Mouse (Mus musculus) thymus, postnatal 4 days (tissue): ENCODE measurements around the gene Nsd2.
"Not testable (repeated sequence)": the region's sequence is repeated elsewhere in the genome, so short reads cannot be mapped to it uniquely, and the experiment has no call there.

Source experiments
- DNase-seq: peaks from one replicate; pipeline ENCODE4 v3.0.0; 2021

Nsd2 gene

DNA sequence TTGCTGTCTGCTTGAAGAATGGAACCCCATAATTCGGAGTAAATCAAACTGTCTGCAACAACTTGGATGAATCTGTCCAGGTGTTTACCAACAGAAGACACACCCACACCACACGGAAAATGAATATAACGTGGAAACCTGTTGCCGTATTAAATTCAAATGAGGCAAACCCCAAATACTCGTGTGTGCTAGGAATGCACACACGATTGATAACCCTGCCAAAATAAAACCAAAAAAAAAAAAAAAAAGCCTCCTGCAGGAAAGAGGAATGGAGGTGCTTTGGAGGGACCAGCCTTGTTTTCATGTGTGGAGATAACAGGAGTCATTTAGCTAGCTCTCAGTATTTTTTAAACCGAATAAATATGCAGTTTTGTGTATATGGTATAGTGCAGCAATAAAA lies 114.4 kb downstream of the Nsd2 start:
- no peak for DNase-seq

DNA sequence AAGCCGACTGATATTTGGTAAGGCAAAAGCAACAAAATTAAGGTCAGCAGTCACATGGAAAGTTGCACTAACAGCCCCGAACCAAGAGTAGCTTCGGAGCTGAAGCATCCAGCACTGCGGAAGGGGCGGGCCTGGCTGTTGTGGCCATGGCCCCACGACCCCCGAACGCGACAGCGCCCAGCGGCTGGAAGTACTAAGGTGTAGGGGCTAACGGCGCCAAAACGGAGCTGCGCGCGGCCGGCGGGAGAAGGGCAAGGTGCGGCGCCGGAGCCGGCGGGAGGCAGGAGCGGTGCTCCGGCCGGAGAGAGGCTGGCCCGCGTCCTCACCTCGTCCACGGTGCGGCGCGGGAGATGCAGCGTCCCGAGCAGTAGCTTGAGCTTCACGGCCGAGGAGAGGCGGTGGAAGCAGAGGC lies 115.2 kb downstream of the Nsd2 start:
- peak; percentile 79 for DNase-seq

DNA sequence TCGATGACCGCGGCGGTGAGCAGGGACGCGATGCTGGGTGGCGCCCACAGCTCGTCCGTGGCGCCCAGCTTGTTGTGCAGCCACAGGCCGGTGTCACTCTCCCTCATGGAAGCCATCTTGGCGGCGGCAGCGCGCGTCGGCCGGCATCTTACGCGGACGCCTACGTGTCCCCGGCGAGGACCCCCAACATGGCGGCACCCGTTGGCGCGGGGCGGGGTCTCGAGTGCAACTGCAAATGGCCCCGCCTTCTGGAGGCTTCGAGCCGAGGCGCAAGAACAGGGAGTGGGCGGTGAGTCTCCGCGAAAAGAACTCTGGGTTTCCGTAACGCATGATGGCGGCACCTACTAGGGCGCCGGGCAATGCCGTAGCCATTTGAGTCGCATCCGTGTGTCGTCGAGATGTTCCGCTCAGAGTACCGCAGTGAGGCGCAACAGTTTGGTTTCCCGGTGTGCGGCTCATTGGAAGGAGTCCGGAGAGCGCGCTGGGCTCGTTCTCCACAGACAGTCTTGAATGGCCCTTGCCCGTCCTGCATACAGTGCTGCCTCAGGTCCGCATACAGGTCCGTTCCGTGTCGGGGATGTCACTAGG lies 115.7 kb downstream of the Nsd2 start, which contains the start of gene Nelfa:
TSS of gene Nelfa (minus strand) at position 294 of the 588 bp plus-strand sequence.
- peak; percentile 98 for DNase-seq

DNA sequence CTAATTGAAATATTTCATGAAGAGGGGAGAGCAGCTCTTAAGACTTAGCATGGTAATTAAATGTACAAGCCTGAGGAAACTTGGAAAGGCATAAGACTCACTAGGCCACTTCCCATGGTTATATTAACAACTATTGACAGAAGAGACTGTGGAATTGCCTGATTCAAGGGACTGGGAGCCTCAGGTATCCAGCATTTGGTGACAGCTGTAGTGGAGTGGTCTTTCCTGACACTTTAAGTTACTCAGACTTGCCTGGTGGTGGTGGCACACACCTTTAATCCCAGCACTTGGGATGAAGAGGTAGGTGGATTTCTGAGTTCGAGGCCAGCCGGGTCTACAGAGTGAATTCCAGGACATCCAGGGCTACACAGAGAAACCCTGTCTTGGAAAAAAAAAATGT lies 116.7 kb downstream of the Nsd2 start:
- no peak for DNase-seq

DNA sequence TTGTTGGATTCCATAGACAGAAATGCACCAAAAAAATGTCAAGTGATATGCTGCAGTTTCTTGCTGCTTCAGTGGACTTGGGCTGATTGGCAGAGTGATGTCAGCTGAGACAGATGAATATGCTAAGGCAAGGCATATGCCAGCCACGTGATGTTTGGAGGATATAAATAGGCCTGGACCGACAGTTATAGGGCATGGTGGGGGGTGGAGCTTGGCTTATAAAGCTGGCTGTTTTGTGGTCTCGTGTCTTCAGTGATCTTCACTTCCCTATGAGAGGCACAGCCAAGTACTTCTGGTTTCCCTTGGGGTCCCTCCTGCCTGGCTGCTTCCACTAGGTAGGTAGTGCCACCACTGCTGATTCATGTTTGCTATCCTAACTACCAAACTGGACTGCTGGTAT lies 117.9 kb downstream of the Nsd2 start:
- DNase-seq = no peak

DNA sequence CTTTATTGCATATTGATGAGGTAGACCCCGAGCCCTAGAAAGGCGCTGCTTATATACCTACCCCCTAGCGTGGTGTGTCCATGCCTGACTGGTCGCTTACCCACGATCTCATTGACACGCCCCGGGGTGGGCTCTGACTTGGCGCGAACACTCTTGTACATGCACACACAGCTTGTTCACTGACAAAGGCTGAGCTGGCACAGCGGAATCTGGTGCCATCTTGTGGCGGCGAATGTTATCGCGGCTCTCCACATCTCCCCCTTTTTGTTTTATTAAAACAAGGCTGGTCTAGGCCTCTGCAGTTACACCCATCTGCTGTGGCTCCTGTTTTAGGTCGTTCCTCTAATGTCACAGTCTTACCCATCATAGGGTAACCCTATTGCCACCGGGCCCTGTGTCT lies 126.5 kb downstream of the Nsd2 start:
- not testable (repeated sequence) for DNase-seq
